Comparison of ENCODE assay signal across 8 mouse cellular contexts in the genomic region with DNA sequence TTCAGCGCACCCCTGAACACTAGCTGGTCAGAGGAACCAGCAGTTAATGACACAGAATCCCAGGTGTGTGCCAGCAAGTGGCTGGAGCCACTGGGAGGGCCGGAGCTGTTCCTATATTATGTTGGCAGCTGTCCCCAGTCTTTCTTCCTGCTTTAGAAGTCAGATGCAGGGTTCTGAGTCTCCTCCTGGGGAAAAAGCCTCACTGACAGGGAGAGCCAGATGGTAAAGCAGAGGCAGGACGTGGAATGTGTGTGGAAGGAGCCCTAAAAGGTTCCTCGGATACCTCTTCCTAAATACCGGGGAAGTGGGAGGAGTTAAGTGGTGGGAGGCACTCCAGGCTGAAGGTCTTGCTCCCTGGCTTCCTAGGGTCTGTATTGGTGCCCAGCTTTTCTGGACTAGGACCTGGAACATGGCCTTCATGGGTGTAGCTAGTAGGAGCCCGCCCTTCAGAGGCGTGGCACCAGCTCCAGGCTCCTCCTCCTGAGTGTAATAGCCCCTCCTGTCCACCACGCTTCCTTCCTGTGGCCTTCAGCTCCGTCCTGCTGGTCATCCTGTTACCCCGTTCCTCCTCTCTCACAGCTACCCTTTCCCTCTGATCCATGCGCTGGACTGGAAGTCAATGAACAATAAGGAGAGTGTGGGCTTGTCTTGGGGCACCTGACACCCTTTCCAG. TPM values are rescaled to one million over a fixed set of nuclear protein-coding genes. Genes with fewer than 3 reads are reported as not detected.
A peak's percentile ranks its signal among the peaks of the same experiment; 100 is the strongest.
DNase-seq lines count a peak whose midpoint lies in the region; ATAC-seq lines count a peak whose summit lies in the region.

No protein-coding gene starts in this region.

- no peaks in the 10 kb centered on the region for H3K27me3 ChIP-seq in embryonic facial prominence, embryonic 10.5 days (replicated peaks; ENCODE audit: low read depth, poor library complexity, severe bottlenecking)
- no peaks in the 10 kb centered on the region for H3K27me3 ChIP-seq in liver, embryonic 16.5 days (ENCODE audit: control insufficient read depth, insufficient read depth, low read depth, low read length)
- H3K27me3 ChIP-seq in midbrain, embryonic 16.5 days (ENCODE audit: control insufficient read depth, insufficient read depth, low read depth, low read length), result no peaks in the 10 kb centered on the region
- no peaks in the 10 kb centered on the region for H3K27me3 ChIP-seq in forebrain, embryonic 11.5 days (ENCODE audit: control insufficient read depth, insufficient read depth, low read length)

- 0 out of 2 replicates have a peak overlapping the region, but pooled peaks have one; percentile 7 for H3K4me2 ChIP-seq in liver, embryonic 16.5 days (ENCODE audit: low read depth, low read length)
- no peak overlapping the region for H3K4me2 ChIP-seq in midbrain, embryonic 16.5 days (ENCODE audit: low read length)
- H3K4me2 ChIP-seq in forebrain, embryonic 11.5 days (ENCODE audit: low read depth, low read length, severe bottlenecking), result no peak overlapping the region

- H3K9ac ChIP-seq in liver, embryonic 16.5 days (ENCODE audit: low read depth, low read length), result no peak overlapping the region
- H3K9ac ChIP-seq in midbrain, embryonic 16.5 days (ENCODE audit: low read depth, low read length), result no peak overlapping the region
- H3K9ac ChIP-seq in forebrain, embryonic 11.5 days (ENCODE audit: low read length), result no peak overlapping the region

- H3K9me3 ChIP-seq in embryonic facial prominence, embryonic 10.5 days, result no peaks in the 10 kb centered on the region
- H3K9me3 ChIP-seq in liver, embryonic 16.5 days (replicated peaks; ENCODE audit: control insufficient read depth, low read length), result no peaks in the 10 kb centered on the region
- H3K9me3 ChIP-seq in midbrain, embryonic 16.5 days (replicated peaks; ENCODE audit: control insufficient read depth, low read length, poor library complexity, severe bottlenecking), result no peaks in the 10 kb centered on the region
- no peaks in the 10 kb centered on the region for H3K9me3 ChIP-seq in forebrain, embryonic 11.5 days (ENCODE audit: control insufficient read depth, low read length)

- WGBS in embryonic facial prominence, embryonic 10.5 days, result 58% methylated on average over 11 of the region's 11 CpGs
- 38% methylated on average over 11 of the region's 11 CpGs for WGBS in liver, embryonic 16.5 days (ENCODE audit: insufficient replicate concordance)
- WGBS in midbrain, embryonic 16.5 days, result 63% methylated on average over 11 of the region's 11 CpGs
- 64% methylated on average over 11 of the region's 11 CpGs for WGBS in forebrain, embryonic 11.5 days

- H3K27ac ChIP-seq in embryonic facial prominence, embryonic 10.5 days (replicated peaks), result peak overlapping the region; percentile 57
- H3K27ac ChIP-seq in liver, embryonic 16.5 days (ENCODE audit: low read length), result 0 out of 2 replicates have a peak overlapping the region, but pooled peaks have one; percentile 12
- H3K27ac ChIP-seq in midbrain, embryonic 16.5 days (ENCODE audit: low read length), result no peak overlapping the region
- H3K27ac ChIP-seq in forebrain, embryonic 11.5 days (ENCODE audit: low read depth, low read length), result no peak overlapping the region

- no peak overlapping the region for H3K4me3 ChIP-seq in embryonic facial prominence, embryonic 10.5 days
- H3K4me3 ChIP-seq in liver, embryonic 16.5 days (ENCODE audit: low read depth, low read length), result no peak overlapping the region
- no peak overlapping the region for H3K4me3 ChIP-seq in midbrain, embryonic 16.5 days (ENCODE audit: low read depth, low read length)
- H3K4me3 ChIP-seq in forebrain, embryonic 11.5 days (ENCODE audit: low read depth, low read length), result no peak overlapping the region

- DNase-seq in adipocyte (ENCODE audit: low spot score), result peak; percentile 58
- DNase-seq in embryonic facial prominence, embryonic 10.5 days (ENCODE audit: low spot score), result no peak
- DNase-seq in kidney, adult 11 months, result peak; percentile 85
- DNase-seq in testis, postnatal 14 days (ENCODE audit: low spot score), result peak; percentile 47
- DNase-seq in forebrain, embryonic 11.5 days (ENCODE audit: low spot score), result no peak
- DNase-seq in spleen, postnatal 36 days (ENCODE audit: low spot score in 2 of 2), result no peak

- peaks cover 58% of the 10 kb centered on the region for H3K4me1 ChIP-seq in embryonic facial prominence, embryonic 10.5 days
- H3K4me1 ChIP-seq in liver, embryonic 16.5 days (ENCODE audit: control insufficient read depth, low read depth, low read length), result peaks cover 19% of the 10 kb centered on the region
- H3K4me1 ChIP-seq in midbrain, embryonic 16.5 days (ENCODE audit: control insufficient read depth, insufficient read depth, low read length), result peaks cover 4% of the 10 kb centered on the region; the same call in 1 of the 2 replicates
- no peaks in the 10 kb centered on the region for H3K4me1 ChIP-seq in forebrain, embryonic 11.5 days (replicated peaks; ENCODE audit: control insufficient read depth, insufficient read depth, low read length)

- no peaks in the 10 kb centered on the region for H3K36me3 ChIP-seq in embryonic facial prominence, embryonic 10.5 days (replicated peaks)
- no peaks in the 10 kb centered on the region for H3K36me3 ChIP-seq in liver, embryonic 16.5 days (ENCODE audit: control insufficient read depth, insufficient read depth)
- no peaks in the 10 kb centered on the region for H3K36me3 ChIP-seq in midbrain, embryonic 16.5 days (ENCODE audit: control insufficient read depth, insufficient read depth, low read length)
- no peaks in the 10 kb centered on the region for H3K36me3 ChIP-seq in forebrain, embryonic 11.5 days (ENCODE audit: control insufficient read depth, insufficient read depth, low read length)

- ATAC-seq in liver, embryonic 16.5 days (ENCODE audit: low read depth), result peak; percentile 77
- no peak for ATAC-seq in midbrain, embryonic 16.5 days
- no peak for ATAC-seq in forebrain, embryonic 11.5 days (replicated peaks; ENCODE audit: low FRiP score)

RNA-seq across cellular contexts. Expression of a gene that starts 25.3 kb away (rescaled TPM):
- polyA plus RNA-seq in embryonic facial prominence, embryonic 10.5 days (2016; fragmentation: Nextera tagmentation; extraction: Ambion mirVana), result 4.1 and 5.1 TPM in 2 replicates
- polyA plus RNA-seq in liver, embryonic 16.5 days (2015; fragmentation: Nextera tagmentation; extraction: Ambion mirVana), result 1.4 and 1.9 TPM in 2 replicates
- polyA plus RNA-seq in midbrain, embryonic 16.5 days (2015; fragmentation: Nextera tagmentation; extraction: Ambion mirVana), result 37.9 and 42.9 TPM in 2 replicates
- polyA plus RNA-seq in forebrain, embryonic 11.5 days (2014; fragmentation: Nextera tagmentation; extraction: Ambion mirVana), result 6.3 and 7.6 TPM in 2 replicates

RNA-seq across cellular contexts. Expression of a gene that starts 33.6 kb away (rescaled TPM):
- polyA plus RNA-seq in embryonic facial prominence, embryonic 10.5 days (2016; fragmentation: Nextera tagmentation; extraction: Ambion mirVana), result 580 and 594 TPM in 2 replicates
- polyA plus RNA-seq in liver, embryonic 16.5 days (2015; fragmentation: Nextera tagmentation; extraction: Ambion mirVana), result 457 and 494 TPM in 2 replicates
- polyA plus RNA-seq in midbrain, embryonic 16.5 days (2015; fragmentation: Nextera tagmentation; extraction: Ambion mirVana), result 624 and 659 TPM in 2 replicates
- 524 and 551 TPM in 2 replicates for polyA plus RNA-seq in forebrain, embryonic 11.5 days (2014; fragmentation: Nextera tagmentation; extraction: Ambion mirVana)

RNA-seq across cellular contexts. Expression of a gene that starts 38.2 kb away (rescaled TPM):
- polyA plus RNA-seq in embryonic facial prominence, embryonic 10.5 days (2016; fragmentation: Nextera tagmentation; extraction: Ambion mirVana), result 1.0 and 1.1 TPM in 2 replicates
- polyA plus RNA-seq in liver, embryonic 16.5 days (2015; fragmentation: Nextera tagmentation; extraction: Ambion mirVana), result 0.07 and 0.14 TPM in 2 replicates
- polyA plus RNA-seq in midbrain, embryonic 16.5 days (2015; fragmentation: Nextera tagmentation; extraction: Ambion mirVana), result 0.29 and 0.39 TPM in 2 replicates
- 0.94 and 1.7 TPM in 2 replicates for polyA plus RNA-seq in forebrain, embryonic 11.5 days (2014; fragmentation: Nextera tagmentation; extraction: Ambion mirVana)

RNA-seq across cellular contexts. Expression of a gene that starts 47.9 kb away (rescaled TPM):
- not detected in 2 replicates for polyA plus RNA-seq in embryonic facial prominence, embryonic 10.5 days (2016; fragmentation: Nextera tagmentation; extraction: Ambion mirVana)
- polyA plus RNA-seq in liver, embryonic 16.5 days (2015; fragmentation: Nextera tagmentation; extraction: Ambion mirVana), result 0.09 TPM in 1 of 2 replicates, not detected in the other
- not detected in 2 replicates for polyA plus RNA-seq in midbrain, embryonic 16.5 days (2015; fragmentation: Nextera tagmentation; extraction: Ambion mirVana)
- polyA plus RNA-seq in forebrain, embryonic 11.5 days (2014; fragmentation: Nextera tagmentation; extraction: Ambion mirVana), result not detected in 2 replicates

Comparison
In these comparisons a context has a peak if more than half of its experiments do, and no peak if none do; other contexts are left out.
1. DNase-seq: peak in adipocyte (single experiment), kidney, adult 11 months (single experiment) and testis, postnatal 14 days (single experiment); none in embryonic facial prominence, embryonic 10.5 days (single experiment), forebrain, embryonic 11.5 days (single experiment) and spleen, postnatal 36 days (0 of 2).
2. H3K27ac ChIP-seq: peak in embryonic facial prominence, embryonic 10.5 days (single experiment) and liver, embryonic 16.5 days (single experiment); none in midbrain, embryonic 16.5 days (single experiment) and forebrain, embryonic 11.5 days (single experiment).